Mouse (Mus musculus) MN1 (cell line): ENCODE data around the gene Tlr13.
"Not testable (repeated sequence)": the region's sequence is repeated elsewhere in the genome, so short reads cannot be mapped to it uniquely, and the experiment has no call there.

Source experiments
- DNase-seq: peaks from one replicate; pipeline ENCODE4 v3.0.0-alpha.2; 2016; ENCODE audit warnings: low spot score

The Tlr13 gene

GRCm38 (mm10) chrX:106186713-106187649, 44.0 kb downstream of the Tlr13 start, which contains the start of gene Pgk1:
Pgk1 (plus strand) TSS chrX:106187100.
- peak; percentile 96 for DNase-seq

GRCm38 (mm10) chrX:106187737-106188136, 44.7 kb downstream of the Tlr13 start:
- peak; percentile 31 for DNase-seq

GRCm38 (mm10) chrX:106189356-106189755, 46.4 kb downstream of the Tlr13 start:
- no peak for DNase-seq

GRCm38 (mm10) chrX:106190091-106190490, 47.1 kb downstream of the Tlr13 start:
- DNase-seq: no peak

- not testable (repeated sequence) for DNase-seq
These were observed 51.4 kb downstream of the Tlr13 start for GRCm38 (mm10) chrX:106194361-106194760.

GRCm38 (mm10) chrX:106197308-106197707, 54.3 kb downstream of the Tlr13 start:
- DNase-seq: no peak

GRCm38 (mm10) chrX:106198904-106199303, 55.9 kb downstream of the Tlr13 start:
- DNase-seq: no peak

GRCm38 (mm10) chrX:106209100-106209499, 66.1 kb downstream of the Tlr13 start:
- no peak for DNase-seq
